Mouse (Mus musculus): ENCODE results near the gene Mdga2.

DNA sequence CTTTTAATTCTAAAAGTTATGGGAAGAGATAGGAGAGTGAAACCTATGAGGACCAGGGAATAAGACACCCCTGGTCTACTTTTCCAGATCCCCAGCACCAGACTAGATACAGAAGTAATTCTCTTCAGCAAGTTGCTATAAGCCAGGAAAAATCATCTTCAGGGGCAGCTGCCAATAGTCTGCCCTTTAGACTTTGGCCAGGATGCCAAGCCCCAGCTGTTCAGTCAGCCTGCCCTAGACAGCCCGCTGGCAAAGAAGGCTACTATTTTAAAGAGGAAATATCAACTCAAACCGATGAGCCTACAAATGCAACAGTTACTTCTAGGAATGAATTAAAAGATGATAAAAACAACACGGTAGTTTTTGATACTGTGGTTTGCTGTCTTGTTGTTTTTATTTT lies 356.1 kb downstream of the Mdga2 start:
- TF ChIP-seq HCFC1 (IDR thresholded peaks at IDR 0.05; ENCODE audit: borderline replicate concordance, insufficient read depth, low read length) (no peak), ZC3H11A (IDR thresholded peaks at IDR 0.05; ENCODE audit: borderline replicate concordance, low read depth, low read length) (no peak), MAFK (IDR thresholded peaks at IDR 0.05; ENCODE audit: insufficient read depth, low read depth, low read length) (no peak)

All from ES-E14 (cell line).